Mouse (Mus musculus) granulocyte monocyte progenitor cell, adult 5-6 weeks (primary cell): ENCODE results near the gene Wars2. TPM values are rescaled to one million over a fixed set of nuclear protein-coding genes. Genes with fewer than 3 reads are reported as not detected.
A peak's percentile ranks its signal among the peaks of the same experiment; 100 is the strongest.

ENCODE experiments used
- ATAC-seq: replicated peaks from 2 replicates; pipeline ENCODE4 v1.8.0; 2016; ENCODE audit warnings: mild to moderate bottlenecking, moderate TSS enrichment, inconsistent platforms; ENCODE audit not compliant: poor library complexity, severe bottlenecking
- total RNA-seq, 2 experiments: library from RNA; stranded (forward) in 1 of 2; stranded (reverse) in 1 of 2; fragments of 200-712, 200-1000 nt in 1 of 2; fragments of >200 nt in 1 of 2; fragmentation: Nextera tagmentation in 1 of 2; gene quantifications; 2 replicates each; pipeline ENCODE4 v1.2.3; 2014 to 2017

Gene Wars2
- total RNA-seq (2014; fragmentation: Nextera tagmentation) (4.7 and 11.4 TPM in 2 replicates), total RNA-seq (2017) (4.6 and 5.7 TPM in 2 replicates)

DNA sequence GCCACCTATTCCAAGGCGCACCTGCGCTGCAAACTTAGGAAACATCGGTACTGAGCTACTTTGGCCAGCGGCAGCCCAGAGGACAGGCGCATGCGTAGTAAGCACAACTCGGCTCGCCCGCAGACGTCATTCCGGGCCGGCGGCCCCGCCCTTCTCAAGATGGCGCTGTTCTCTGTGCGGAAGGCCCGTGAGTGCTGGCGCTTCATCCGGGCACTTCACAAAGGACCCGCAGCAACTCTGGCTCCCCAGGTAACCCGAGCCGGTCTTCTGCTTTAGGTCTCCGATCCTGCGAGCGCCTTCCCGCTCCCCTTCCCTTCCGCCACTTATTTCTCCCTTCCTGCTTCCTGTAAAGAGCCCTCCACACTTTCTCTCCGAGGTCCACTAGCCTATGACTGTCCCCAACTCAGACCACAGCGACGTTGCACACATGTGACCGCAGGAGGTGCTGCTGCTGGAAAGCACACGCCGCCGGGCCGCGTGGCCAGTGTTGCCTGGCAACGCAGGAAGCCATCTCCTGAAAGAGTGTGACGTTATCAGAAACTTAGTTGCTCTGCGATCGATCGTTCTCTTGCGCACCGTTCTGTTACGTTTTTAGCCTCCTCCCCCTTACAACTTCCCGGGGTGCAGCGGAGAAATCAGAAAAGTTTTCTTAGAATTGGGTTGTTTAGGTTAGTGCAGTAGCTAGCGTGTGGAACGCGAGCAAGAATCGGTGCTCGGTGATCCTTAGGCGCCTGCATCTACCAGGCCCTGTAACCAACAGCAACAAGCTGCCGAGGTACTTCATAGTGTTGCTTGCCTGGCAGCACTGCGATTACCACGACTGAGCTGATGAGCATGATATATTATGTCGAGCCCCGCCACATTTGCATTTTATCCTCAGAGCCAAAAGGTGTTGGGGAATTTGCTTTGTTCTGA lies at the start of gene Wars2:
TSS of gene Wars2 (plus strand) at position 129 of the 915 bp plus-strand sequence.
- peak; percentile 98 for ATAC-seq

DNA sequence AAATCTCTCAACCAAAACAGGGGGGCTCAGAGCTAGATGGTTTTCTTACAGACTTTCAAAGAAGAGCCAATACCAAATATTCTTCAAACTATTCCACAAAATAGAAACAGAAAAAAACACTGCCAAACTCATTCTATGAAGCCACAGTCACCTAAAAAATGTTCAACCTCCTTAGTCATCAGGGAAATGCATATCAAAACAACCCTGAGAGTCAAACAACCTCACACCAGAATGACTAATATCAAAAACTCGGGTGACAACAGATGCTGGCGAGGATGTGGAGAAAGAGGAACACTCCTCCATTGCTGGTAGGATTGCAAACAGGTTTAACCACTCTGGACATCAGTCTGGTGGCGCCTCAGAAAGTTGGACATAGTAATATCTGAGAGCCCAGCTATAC lies 44.1 kb upstream of the Wars2 start:
- no peak for ATAC-seq

DNA sequence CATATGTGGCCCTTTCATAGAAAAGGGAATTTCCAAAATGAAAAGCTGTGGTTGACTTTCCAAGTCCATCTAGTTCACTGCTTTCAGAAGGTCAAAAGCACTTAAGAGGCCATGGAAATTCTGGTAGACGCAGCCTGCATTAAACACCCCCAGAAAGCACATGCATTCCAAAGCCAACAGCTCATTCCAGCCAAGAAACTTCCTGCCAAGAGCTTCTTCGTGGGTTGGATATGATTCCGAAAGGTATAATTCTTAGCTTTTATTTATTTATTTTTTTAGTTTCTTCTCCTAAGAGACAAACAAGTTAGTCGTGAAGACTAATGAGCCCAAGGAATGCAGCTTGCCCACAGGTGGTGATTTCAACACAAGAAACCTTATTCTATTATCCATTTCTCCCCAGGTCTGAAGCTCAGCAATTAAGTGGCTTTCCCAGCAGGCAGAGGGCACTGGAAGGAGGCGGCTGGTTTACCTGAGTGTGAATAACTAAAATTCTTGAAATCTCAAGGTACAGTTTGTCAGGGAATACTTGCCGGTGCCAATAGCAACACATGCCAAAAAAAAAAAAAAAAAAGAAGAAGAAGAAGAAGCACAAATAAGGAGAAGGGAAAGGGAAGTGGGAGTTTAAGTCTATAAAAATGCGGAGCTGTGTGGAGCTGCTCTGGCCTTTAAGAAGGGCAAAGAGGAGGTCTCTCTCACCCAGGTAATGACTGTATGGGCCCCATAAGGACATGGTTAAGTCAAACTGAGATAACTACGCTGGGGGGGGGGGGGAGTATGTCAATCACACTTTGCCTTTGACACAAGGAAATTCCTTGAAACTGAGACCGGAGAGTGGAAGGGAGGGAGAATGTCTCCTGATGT lies 30.3 kb upstream of the Wars2 start:
- ATAC-seq, result no peak

DNA sequence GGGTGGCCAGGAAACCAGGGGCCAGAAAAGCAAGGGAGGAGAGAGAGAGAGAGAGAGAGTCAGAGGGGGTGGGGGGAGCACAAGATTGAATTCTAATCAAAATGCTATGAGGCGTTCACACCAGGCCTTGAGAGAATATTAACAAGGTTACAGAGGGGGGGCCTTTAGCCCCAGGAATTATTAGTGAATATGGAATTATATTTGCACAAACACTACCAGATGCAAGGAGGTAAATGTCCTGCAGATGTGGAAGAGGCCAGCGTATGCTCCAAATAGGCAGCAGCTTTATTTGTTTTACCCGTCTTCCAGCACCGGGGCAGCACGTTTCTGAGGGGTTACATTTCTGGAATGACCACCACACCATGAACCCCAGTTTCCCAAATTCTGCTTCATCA lies 29.7 kb upstream of the Wars2 start:
- ATAC-seq, result no peak

DNA sequence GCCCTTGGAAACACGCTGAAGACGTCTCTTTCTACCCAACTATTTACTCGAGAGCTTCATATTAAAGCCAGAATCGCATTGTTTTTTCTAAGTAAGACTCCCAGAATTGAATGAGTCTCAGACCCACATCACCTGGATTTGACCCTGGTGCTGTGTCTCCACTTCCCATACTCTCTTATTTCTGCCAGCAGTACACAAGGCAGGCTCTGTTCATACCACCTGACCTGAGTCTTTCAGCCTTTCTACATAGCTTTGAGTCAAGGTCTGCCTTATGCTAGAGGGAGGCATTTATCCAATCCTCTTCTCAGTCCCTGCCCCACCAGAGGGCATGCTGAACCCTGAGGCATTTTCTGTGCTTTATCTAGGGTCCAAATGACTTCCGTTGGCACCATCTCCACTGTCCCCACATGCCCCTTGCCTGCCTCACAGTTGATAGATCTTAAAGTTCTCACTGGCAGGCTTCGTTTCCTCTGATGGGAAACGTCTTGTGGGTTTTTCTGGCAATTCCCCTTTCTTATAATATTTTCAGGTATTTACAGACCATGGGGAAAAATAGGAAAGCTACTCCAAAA lies 27.5 kb upstream of the Wars2 start:
- no peak for ATAC-seq

DNA sequence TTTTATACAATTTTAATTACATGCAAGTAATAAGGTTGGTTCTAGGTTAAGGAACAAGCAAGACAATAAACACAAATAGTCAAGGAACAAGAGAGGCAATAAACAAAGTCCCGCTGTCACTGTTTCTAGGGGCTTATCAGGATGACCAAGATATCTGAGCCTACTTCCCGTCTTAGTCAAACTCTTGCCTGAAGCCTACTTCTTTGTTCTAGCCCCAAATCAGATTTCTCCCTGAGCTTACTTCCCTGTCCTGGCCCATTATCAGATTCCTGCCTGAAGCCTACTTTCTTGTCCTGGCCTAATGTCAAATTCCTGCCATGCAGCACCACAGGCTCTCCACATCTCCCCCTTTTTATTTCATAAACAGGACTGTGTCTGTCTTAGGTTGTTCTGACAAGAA lies 19.9 kb upstream of the Wars2 start:
- ATAC-seq, result no peak

DNA sequence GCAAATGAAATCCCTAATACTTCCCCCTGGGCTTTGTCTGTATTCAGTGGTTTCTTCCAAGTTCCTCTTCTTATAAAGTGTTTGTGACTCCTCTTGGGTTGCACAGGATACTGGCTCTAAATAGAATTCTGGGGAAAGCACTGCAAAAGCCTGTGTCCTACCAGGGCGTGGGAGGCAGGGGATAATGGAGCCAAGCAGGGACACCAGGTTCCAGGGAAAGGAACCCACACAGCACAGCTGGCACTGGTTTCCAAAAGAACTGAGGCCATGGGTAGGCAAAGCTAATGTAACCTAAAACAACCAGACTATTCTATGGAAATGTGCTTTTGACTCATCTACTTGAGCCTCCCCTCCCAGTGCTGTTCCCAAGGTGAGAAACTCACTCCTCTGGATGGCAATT lies 10.3 kb upstream of the Wars2 start:
- no peak for ATAC-seq

DNA sequence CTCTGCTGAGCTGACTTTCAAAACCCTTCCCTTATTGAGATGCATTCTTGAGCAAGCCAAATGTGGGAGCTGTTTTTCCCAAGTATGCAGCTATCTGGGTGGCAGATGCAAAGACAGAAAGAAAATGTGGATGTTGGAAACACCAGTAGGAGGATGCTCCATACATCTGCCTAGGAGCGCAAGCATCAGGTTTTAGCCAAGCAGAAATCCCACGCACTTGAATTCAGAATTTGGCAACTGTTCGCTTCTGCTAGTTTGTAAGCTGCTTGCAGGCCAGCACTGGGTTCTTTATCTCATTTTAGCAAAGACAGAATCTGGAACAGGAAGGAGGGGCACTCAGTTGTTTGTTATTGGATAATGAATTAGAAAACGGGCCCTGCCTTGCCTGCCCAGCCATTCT lies 8.9 kb upstream of the Wars2 start:
- no peak for ATAC-seq

DNA sequence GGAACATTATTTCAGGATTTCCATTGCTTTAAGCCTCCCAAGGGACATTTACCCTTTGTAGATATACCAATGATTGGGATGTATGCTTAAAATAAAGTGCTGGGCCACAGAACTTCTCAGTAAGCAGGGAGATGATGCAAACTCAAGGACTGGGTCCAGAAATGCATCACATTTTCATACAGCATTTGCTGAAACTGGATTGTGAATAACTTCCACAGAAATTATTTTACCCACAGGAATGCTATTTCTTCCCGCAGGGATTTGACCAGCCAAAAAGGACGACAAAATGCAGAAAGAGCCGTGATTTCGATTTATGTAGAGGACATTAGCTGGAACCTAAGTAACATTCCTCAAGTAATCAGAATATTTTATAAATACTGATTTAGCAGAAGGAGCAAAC lies 7.0 kb upstream of the Wars2 start:
- no peak for ATAC-seq

DNA sequence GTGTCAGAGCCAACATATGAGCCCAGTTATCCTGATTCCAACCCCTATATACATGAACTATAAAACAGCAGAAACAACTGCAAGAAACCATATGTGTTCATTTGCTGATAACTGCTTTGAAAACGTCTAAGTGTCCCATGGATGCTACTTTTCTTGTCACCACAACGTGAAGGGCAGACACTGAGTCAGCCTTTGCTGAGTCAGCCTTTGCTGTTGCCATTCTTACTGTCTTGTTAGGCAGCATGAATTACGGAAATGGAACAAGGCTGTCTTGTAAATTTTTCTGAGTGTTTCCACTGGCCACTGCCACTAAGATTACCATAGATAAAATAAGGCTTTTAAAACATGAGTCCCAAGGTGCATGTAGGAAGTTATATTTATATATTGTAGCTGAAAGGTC lies 7.0 kb downstream of the Wars2 start:
- ATAC-seq, result no peak

DNA sequence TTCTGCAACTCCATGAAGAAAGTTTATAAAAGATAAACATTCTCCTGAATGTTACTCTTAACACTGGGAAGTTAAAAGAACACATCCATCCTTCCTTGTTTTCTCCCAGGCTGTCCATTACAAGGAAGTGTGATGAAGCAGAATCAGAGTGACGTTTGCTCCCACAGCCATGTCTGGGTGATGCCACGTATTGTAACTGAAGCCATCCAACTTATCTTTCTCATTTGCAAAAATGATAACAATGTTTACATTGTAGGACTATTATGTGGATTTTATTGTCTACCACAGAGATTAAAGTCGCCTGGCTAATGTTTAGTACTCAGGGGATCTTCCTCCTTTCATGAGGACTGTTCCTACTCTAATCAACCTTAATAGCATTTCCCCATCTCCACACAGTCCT lies 8.2 kb downstream of the Wars2 start:
- no peak for ATAC-seq

DNA sequence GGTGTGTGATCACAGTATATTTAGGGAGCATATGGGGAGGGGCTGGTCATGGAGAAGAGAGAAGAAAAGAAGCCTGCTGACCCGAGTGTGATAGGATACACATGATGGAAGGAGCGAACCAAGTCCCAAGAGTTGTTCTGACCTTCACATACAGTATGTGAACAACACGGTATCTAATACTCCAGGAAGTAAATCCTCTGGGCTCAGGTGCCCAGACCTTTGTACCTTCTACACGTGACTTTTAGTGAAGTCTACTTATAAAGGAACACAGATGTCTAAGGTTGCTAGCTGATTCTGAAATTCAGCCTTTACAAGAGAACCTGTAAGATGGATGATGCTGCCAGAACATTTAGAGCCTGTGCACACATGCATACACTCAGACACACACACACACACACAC lies 15.4 kb downstream of the Wars2 start:
- ATAC-seq, result no peak

DNA sequence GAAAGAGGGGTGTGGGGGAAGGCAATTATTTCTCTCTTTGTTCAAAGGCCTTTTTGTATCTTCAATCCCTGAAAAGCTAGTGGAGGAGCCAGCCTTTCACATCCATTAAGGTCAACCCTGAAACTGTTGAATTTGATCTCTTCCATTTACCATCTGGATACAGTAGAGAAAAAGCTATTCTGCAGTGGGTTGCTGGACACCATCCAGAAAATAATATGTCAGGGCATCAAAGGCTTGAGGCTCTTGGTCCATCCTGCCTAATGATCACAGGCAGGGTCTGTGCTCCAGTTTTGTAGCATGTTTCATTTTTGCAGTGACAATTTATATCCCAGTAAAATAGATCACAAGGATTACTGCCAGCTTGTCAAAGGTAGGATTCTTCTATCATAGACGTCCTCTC lies 16.1 kb downstream of the Wars2 start:
- no peak for ATAC-seq

DNA sequence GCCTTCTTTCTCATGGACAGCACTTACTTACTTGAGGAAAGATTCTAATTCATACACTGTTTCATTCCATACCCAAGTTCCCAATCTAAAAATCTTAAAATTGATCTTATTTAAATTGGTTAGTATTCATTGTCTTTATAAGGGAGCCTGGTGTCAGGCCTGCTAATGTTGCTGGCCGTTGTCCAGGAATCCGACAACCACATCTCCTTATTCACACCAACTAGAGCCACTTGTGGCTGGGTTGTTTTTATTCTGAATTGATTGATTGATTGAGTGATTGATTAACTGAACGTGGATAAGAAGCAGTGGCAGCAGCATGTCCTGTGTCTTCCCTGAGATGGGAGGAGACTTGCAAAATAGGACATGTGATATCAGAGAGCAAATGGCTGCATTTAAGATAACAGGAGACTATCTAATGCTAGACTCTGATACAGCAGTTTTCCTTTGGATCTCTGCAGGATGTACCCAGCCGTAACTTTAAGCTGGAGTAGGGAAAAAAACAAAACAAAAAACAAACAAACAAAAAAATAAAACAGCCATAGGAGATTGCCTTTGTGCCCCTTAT lies 16.7 kb downstream of the Wars2 start:
- ATAC-seq, result no peak

DNA sequence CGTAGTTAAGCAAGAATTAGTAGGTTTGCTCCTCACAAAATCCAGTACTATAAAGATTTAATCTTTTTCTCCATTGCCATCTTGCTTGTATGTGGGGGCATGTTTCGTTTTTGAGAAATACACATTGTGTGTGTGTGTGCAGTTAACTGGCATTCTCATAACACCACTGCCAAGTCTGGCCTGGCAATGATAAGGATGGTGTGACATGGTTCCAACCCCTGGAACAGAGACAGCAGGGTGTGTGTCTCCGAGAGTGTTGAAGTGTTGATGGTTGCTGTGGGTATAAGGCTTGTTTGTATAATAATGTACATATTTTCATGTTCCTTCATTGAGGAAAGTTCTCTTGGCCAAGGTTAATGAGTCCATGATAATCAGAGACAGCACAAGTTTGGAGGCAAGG lies 19.1 kb downstream of the Wars2 start:
- ATAC-seq, result no peak

DNA sequence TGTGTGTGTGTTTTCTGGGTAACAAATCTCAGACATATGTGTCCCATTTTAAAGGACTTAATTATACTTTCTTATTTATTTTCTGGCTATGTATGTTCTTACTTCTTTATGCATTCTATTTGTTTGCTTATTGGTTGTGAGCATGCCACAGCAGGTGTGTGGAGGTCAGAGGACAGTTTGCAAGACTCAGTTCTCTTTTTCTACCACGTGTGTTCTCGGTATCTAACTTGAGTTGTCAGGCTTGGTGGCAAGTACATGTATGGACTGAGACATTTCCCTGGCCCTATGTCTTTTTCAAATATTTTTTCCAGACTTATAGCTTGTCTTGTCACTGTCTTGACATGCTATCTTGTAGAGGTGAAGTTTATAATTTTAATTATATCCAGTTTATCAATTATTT lies 21.3 kb downstream of the Wars2 start:
- no peak for ATAC-seq

DNA sequence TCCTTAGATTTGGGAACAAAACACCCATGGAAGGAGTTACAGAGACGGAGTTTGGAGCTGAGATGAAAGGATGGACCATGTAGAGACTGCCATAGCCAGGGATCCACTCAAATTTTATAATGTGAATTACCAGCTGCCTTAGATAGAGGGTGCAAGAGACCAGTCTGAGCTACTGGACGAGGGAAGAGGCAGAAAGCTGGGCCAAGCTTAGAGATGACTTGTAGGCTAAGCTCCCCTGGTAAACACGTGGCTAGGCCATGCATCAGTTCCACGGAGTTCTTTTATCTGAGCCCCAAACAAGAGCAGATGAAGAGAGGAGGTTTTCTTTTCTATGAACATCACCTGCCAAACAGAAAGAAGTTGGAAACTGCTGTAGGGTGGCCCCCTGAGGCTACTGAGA lies 26.9 kb downstream of the Wars2 start:
- no peak for ATAC-seq

DNA sequence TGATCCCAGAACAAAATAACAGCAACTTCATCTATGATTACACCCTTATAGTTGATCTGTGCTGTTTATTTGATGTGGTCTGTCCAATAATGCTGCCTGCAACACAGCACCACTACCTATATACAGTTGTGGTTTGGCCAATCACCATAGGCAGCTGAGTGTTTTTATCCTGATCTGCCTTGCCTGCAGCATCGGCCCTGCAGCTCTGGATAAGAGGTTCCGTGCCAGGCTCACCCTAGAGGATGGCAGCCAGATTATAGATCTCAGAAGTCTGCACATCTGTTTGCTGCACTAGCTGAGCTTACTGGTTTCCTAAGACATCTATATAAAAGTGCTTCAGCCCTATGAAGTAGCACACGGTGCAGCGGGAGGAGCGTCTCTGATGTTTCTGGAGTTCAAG lies 32.3 kb downstream of the Wars2 start:
- no peak for ATAC-seq

DNA sequence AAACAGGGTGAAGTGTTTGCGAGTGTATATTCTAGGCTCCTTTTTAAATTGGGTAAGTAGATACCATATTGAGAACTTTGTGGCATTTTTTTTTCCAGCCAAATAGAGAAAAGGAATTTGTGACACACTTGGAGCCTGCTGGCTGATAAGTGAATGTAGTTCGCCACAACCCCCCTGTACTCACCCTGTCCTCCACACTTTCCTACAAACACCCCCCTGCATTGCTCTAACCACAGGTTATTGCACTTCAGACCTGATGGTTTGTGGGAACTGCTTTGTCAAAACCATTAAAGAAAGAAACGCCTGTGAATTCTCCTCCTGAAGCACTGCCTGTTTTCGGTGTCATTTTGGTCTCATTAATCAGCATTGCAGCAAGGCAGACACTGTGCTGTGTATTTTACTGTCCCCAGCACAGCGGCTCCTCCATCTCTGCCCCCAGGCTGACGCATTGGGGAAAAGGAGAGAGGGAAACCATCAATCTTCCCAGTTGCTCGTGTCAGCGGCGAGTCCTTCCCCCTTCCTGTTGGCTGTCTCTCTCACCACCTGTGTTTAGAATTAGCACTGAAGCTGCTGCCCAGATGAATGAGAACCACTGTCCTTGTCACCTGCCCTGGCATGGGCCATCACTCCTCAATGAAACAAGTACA lies 33.9 kb downstream of the Wars2 start:
- ATAC-seq, result no peak; the same call in 1 of the 2 replicates

DNA sequence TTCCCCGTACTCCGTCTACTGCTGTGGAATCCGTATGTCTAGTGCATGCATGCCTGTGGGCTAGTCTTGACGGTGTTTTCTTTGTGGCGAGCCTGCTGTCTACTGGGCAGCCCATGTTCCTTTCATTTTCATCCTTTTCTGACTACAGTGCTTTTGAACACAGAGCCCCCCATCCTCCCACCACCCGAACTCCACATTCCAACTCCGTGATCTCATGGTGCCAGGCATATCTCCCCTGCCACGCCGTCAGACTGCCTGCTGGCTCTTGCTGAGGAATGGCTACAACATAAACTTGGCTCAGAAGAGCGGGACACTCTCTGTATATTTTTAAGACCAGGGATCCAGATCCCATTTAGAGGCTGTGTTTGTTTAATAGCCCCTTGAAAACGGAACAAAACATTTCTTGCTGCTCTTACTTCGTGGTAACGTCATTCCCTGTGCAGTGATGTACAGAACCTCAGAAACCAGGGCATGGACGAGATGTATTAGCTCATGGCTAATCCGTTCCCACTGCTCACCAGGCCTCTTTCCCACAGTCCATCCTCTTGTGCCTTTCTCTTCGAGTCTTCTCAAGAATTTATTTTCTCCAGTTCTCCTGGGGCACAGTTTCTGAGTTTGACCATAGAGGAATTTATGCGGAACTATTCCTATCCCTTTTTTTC lies 42.6 kb downstream of the Wars2 start:
- no peak for ATAC-seq
